Mouse (Mus musculus) CH12.LX (cell line): Measurements from ENCODE around the gene Zic5. TPM values are rescaled to one million over a fixed set of nuclear protein-coding genes. Genes with fewer than 3 reads are reported as not detected.

Experiments used
- DNase-seq: peaks from one replicate; pipeline ENCODE4 v3.0.0-alpha.2; 2013; ENCODE audit errors: extremely low read depth
- H3K27ac ChIP-seq: 2 replicates; pipeline ENCODE4 v1.5.1; 2012; ENCODE audit warnings: low read depth, mild to moderate bottlenecking, control low read depth, moderate library complexity; ENCODE audit not compliant: insufficient read depth
- H3K27me3 ChIP-seq: replicated peaks from 2 replicates; pipeline ENCODE3; 2012; ENCODE audit warnings: inconsistent platforms
- H3K36me3 ChIP-seq, 2 experiments: replicated peaks in 1 of 2; 2 replicates each; pipeline versions ENCODE3 to v1.6.1; 2012; ENCODE audit warnings: inconsistent platforms in 1 of 2, low read length in 1 of 2, mild to moderate bottlenecking in 1 of 2, mixed read lengths in 1 of 2, moderate library complexity in 1 of 2; ENCODE audit not compliant: control insufficient read depth in 1 of 2, insufficient read depth in 1 of 2
- H3K4me1 ChIP-seq, 2 experiments: 2 replicates each; pipeline ENCODE4 v1.6.1; 2012; ENCODE audit warnings: inconsistent platforms in 1 of 2, moderate library complexity in 1 of 2; ENCODE audit not compliant: insufficient read depth in 2 of 2, control insufficient read depth in 1 of 2
- H3K4me2 ChIP-seq: 2 replicates; pipeline ENCODE4 v1.6.1; 2012; ENCODE audit warnings: low read depth, mild to moderate bottlenecking, control low read depth; ENCODE audit not compliant: poor library complexity, insufficient read depth, severe bottlenecking
- H3K4me3 ChIP-seq, 3 experiments: fragments of 150-350 bp in 1 of 3; sonication (generic) in 1 of 3; replicated peaks in 1 of 3; 2 replicates each; pipeline versions ENCODE3 to v1.5.1; 2011 to 2012; ENCODE audit warnings: low read depth in 2 of 3, low read length in 2 of 3, mild to moderate bottlenecking in 2 of 3, moderate library complexity in 2 of 3, control low read depth in 1 of 3, improper control_type of control experiment in 1 of 3, inconsistent platforms in 1 of 3, mixed read lengths in 1 of 3; ENCODE audit not compliant: poor library complexity in 1 of 3
- H3K79me2 ChIP-seq: replicated peaks from 2 replicates; pipeline ENCODE4 v1.6.1; 2012; ENCODE audit warnings: mild to moderate bottlenecking, moderate library complexity; ENCODE audit not compliant: control insufficient read depth, poor library complexity, insufficient read depth, severe bottlenecking; ENCODE audit errors: extremely low read depth
- H3K9ac ChIP-seq: 2 replicates; pipeline ENCODE4 v1.6.1; 2012; ENCODE audit warnings: low read depth, mild to moderate bottlenecking, control low read depth, moderate library complexity; ENCODE audit not compliant: insufficient read depth
- H3K9me3 ChIP-seq: replicated peaks from 2 replicates; pipeline ENCODE3; 2012; ENCODE audit warnings: low read length, inconsistent platforms, mixed read lengths
- BHLHE40 ChIP-seq: IDR thresholded peaks from 2 replicates; pipeline ENCODE4 v1.6.1; 2011; ENCODE audit warnings: mild to moderate bottlenecking, low read depth, low read length, improper control_type of control experiment
- CHD1 ChIP-seq: IDR thresholded peaks from 2 replicates; pipeline ENCODE4 v1.6.1; 2012; ENCODE audit warnings: low read depth, low read length, improper control_type of control experiment, inconsistent platforms
- EP300 ChIP-seq: IDR thresholded peaks from 2 replicates; pipeline ENCODE4 v1.6.1; 2011; ENCODE audit warnings: low read length, improper control_type of control experiment
- GABPA ChIP-seq: IDR thresholded peaks from 2 replicates; pipeline ENCODE4 v1.6.1; 2012; ENCODE audit warnings: low read depth, low read length, improper control_type of control experiment, inconsistent platforms; ENCODE audit not compliant: insufficient replicate concordance
- HCFC1 ChIP-seq: IDR thresholded peaks from 2 replicates; pipeline ENCODE4 v1.6.1; 2012; ENCODE audit warnings: low read depth, mild to moderate bottlenecking, inconsistent platforms, low read length, improper control_type of control experiment
- JUN ChIP-seq: IDR thresholded peaks from 2 replicates; pipeline ENCODE4 v1.6.1; 2011; ENCODE audit warnings: low read depth, mild to moderate bottlenecking, low read length, improper control_type of control experiment, moderate library complexity; ENCODE audit not compliant: insufficient read depth
- MAX ChIP-seq: IDR thresholded peaks from 2 replicates; pipeline ENCODE4 v1.6.1; 2011; ENCODE audit warnings: low read length, improper control_type of control experiment
- MEF2A ChIP-seq: IDR thresholded peaks from 2 replicates; pipeline ENCODE4 v1.6.1; 2014; ENCODE audit warnings: low read depth, mild to moderate bottlenecking, inconsistent platforms, low read length, improper control_type of control experiment, borderline replicate concordance
- NRF1 ChIP-seq: IDR thresholded peaks from 2 replicates; pipeline ENCODE4 v1.6.1; 2014; ENCODE audit warnings: low read depth, mild to moderate bottlenecking, inconsistent platforms, low read length, improper control_type of control experiment, moderate library complexity
- POLR2A ChIP-seq: IDR thresholded peaks from 2 replicates; pipeline ENCODE4 v1.6.1; 2011; ENCODE audit warnings: low read depth, mild to moderate bottlenecking, improper control_type of control experiment, low read length
- POLR2AphosphoS2 ChIP-seq: IDR thresholded peaks from 2 replicates; pipeline ENCODE4 v1.6.1; 2011; ENCODE audit warnings: low read depth, low read length, improper control_type of control experiment
- RCOR1 ChIP-seq: conservative IDR thresholded peaks from 2 replicates; pipeline ENCODE4 v1.6.1; 2012; ENCODE audit warnings: low read depth, mild to moderate bottlenecking, inconsistent platforms, low read length, improper control_type of control experiment
- TBP ChIP-seq: conservative IDR thresholded peaks from 2 replicates; pipeline ENCODE4 v1.6.1; 2011; ENCODE audit warnings: low read depth, low read length, improper control_type of control experiment
- ZKSCAN1 ChIP-seq: IDR thresholded peaks from 2 replicates; pipeline ENCODE4 v1.6.1; 2012; ENCODE audit warnings: low read depth, inconsistent platforms, low read length, improper control_type of control experiment, borderline replicate concordance
- ZNF384 ChIP-seq: IDR thresholded peaks from 2 replicates; pipeline ENCODE4 v1.6.1; 2012; ENCODE audit warnings: low read depth, low read length, improper control_type of control experiment, inconsistent platforms
- dilution Hi-C: fragments of 300-500 bp; cut with MboI; formaldehyde crosslinking; loops from 2 replicates; pipeline ENCODE4 v1.14.3; 2020; ENCODE audit warnings: low sequenced_read_pairs; ENCODE audit not compliant: extremely low pct_unique_long_range_greater_than_20kb, extremely low pct_ligation_motif_present
- in situ Hi-C: fragments of 300-500 bp; cut with MboI; formaldehyde crosslinking; loops from 3 replicates; pipeline ENCODE4 v1.14.3; 2019; ENCODE audit warnings: low sequenced_read_pairs, low pct_ligation_motif_present, low pct_unique_long_range_greater_than_20kb, mixed read lengths
- polyA plus RNA-seq: library from polyadenylated mRNA; unstranded; fragments of >175 nt; gene quantifications from 2 replicates; pipeline ENCODE4 v1.2.1, GENCODE M21; 2012; ENCODE audit warnings: low read depth; ENCODE audit not compliant: insufficient read length
- total RNA-seq, 2 experiments: library from RNA; depleted of rRNA; stranded (reverse); fragments of 300-350 nt in 1 of 2; fragments of >200 nt in 1 of 2; gene quantifications; 2 replicates each; pipeline ENCODE4 v1.2.3; 2012 to 2014

Zic5 gene
- total and polyA plus RNA-seq, 3 experiments: 1.3 to 9.1 (median 1.5) TPM

DNA sequence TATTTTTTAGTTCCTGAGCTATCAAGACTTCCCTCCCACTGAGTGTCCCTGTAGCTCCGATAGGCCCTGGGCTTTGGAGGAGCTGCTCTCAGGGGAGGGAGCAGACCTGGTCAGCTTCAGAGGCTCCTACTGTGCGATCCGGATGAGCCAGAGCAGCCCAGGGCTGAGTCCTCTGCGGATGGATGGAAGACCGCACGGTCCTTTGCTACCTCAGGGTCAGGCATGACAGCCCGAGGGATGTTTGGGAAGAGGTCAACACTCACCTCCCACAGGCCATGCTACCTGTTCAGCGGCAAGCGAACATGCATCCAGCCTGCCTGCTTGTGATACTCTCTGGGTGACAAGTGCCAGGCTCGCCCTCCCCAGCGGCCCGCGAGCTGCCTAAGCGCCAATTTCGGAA, 15.7 kb upstream of the Zic5 start:
- Histone ChIP-seq H3K27ac (no peak overlapping the region), H3K79me2 (no peaks in the 10 kb centered on the region), H3K4me2 (no peak overlapping the region), H3K27me3 (no peaks in the 10 kb centered on the region), H3K4me1 (peaks cover 4 to 20% of the 10 kb centered on the region in 2 experiments; a peak in 2 of 4 replicates), H3K4me3 (no peak overlapping the region), H3K9me3 (peaks cover 11% of the 10 kb centered on the region), H3K9ac (no peak overlapping the region), H3K36me3 (no peaks in the 10 kb centered on the region)
- TF ChIP-seq EP300 (no peak), CHD1 (no peak), TBP (no peak), POLR2A (no peak), HCFC1 (no peak), JUN (no peak), POLR2AphosphoS2 (no peak), NRF1 (no peak), BHLHE40 (no peak), GABPA (no peak), MEF2A (no peak)
- dilution Hi-C loops: no loop called here
- no peak for DNase-seq
- in situ Hi-C loops: no loop called here

- Histone ChIP-seq H3K36me3 (no peaks in the 10 kb centered on the region), H3K4me2 (no peak overlapping the region), H3K4me1 (peaks cover 2 to 12% of the 10 kb centered on the region in 2 experiments; a peak in 2 of 4 replicates), H3K9me3 (peaks cover 19% of the 10 kb centered on the region), H3K27me3 (no peaks in the 10 kb centered on the region), H3K27ac (no peak overlapping the region), H3K9ac (no peak overlapping the region), H3K4me3 (no peak overlapping the region), H3K79me2 (no peaks in the 10 kb centered on the region)
- in situ Hi-C loops (no loop called here), dilution Hi-C loops (no loop called here)
- TF ChIP-seq ZNF384: no peak
- no peak for TF ChIP-seq MAX
- no peak for TF ChIP-seq BHLHE40
- TF ChIP-seq RCOR1: no peak
- no peak for TF ChIP-seq ZKSCAN1
- TF ChIP-seq POLR2A: no peak
- DNase-seq: no peak
Observed at GRCm38 (mm10) chr14:122480355-122480754, 14.9 kb upstream of the Zic5 start.
